Mouse (Mus musculus): Measurements from ENCODE around the gene Gm49661.

DNA sequence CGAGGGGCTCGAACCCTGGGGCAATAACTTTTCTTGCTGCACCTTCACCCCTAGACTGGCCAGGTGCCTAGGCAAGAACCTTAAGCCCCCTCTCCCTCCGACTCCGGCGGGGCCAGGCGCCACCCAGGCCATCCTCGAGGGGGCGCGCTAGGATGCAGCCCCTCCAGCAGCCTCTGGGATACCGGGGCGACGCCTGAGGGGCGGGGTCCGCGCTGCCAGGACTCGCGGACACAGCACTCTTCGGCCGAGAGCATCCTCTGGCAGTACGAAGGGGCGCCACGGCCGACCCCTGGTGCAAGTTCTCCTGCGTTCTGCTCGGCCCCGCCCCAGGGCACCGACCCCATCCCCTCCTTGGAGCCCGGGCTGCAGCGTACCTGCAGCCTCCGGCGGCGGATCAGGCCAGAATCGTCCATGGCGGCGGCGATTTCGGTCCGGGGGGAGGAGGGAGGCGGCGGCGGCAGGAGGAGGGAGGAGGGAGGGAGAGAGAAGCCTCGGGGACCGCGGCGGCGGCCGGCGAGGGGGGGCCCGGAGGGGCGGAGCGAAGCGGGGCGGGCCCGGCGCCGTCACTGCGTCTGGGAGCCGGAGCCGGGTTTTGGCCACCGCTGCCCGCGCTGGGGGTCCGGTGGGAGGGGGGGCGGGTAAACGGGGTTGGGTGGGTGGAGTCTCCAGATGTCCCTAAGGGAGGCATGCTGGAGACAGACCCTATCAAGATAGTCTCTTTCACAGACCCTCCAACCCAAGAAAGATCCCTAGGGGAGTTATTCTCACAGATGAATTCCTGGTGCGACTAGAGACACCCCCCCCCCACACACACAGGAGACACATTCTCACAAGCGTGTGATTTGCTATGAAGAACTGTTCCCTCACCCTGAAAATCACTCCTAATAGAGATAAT lies 23.4 kb downstream of the Gm49661 start:
- TF ChIP-seq CTCF (IDR thresholded peaks at IDR 0.05; ENCODE audit: control insufficient read depth, insufficient read depth, insufficient replicate concordance, low read depth, low read length) (peak; percentile 26; the same call in 1 of the 2 replicates), POLR2A (IDR thresholded peaks at IDR 0.05; ENCODE audit: control insufficient read depth, low read depth, low read length) (no peak)
